Mouse (Mus musculus): ENCODE measurements around the gene Bicdl2. TPM values are rescaled to one million over a fixed set of nuclear protein-coding genes. Genes with fewer than 3 reads are reported as not detected.

Bicdl2 gene
- total and polyA plus RNA-seq, 3 experiments = 0.08 to 0.17 TPM; not detected in 1

GRCm38 (mm10) chr17:23700079-23700478, 39.8 kb downstream of the Bicdl2 start:
- H3K9me3 ChIP-seq (replicated peaks; ENCODE audit: insufficient read depth, low read length) = no peaks in the 10 kb centered on the region
- peak overlapping the region; percentile 76 for H3K9ac ChIP-seq (ENCODE audit: control insufficient read depth, low read depth, low read length, poor library complexity, severe bottlenecking)
- TF ChIP-seq USF1 (IDR thresholded peaks at IDR 0.05; ENCODE audit: low read depth, low read length) = no peak
- TF ChIP-seq MEF2A (IDR thresholded peaks at IDR 0.05; ENCODE audit: extremely low read depth, insufficient replicate concordance, low read depth, low read length, poor library complexity, severe bottlenecking) = no peak
- peak; percentile 9; the same call in 1 of the 2 replicates for TF ChIP-seq TCF12 (IDR thresholded peaks at IDR 0.05; ENCODE audit: low read depth, low read length)
- TF ChIP-seq RCOR1 (IDR thresholded peaks at IDR 0.05; ENCODE audit: low read depth, low read length) = no peak
- TF ChIP-seq MAZ (IDR thresholded peaks at IDR 0.05; ENCODE audit: low read depth, low read length) = no peak
- TF ChIP-seq HCFC1 (IDR thresholded peaks at IDR 0.05; ENCODE audit: low read depth, low read length) = 0 out of 2 replicates have a peak, but pooled peaks have one; percentile 31
- no peak for TF ChIP-seq NRF1 (IDR thresholded peaks at IDR 0.05; ENCODE audit: insufficient read depth, low read depth, low read length, poor library complexity, severe bottlenecking)
- TF ChIP-seq POLR2A (IDR thresholded peaks at IDR 0.05; ENCODE audit: control insufficient read depth in 1 of 2, insufficient read depth in 1 of 2, low read depth in 1 of 2, low read length in 2 of 2, poor library complexity in 1 of 2) = peak in 1 of 2 experiments; percentile 31; a peak in 1 of 4 replicates
- TF ChIP-seq SMC3 (IDR thresholded peaks at IDR 0.05; ENCODE audit: low read depth, low read length) = peak; percentile 56
- peak; percentile 19; the same call in 1 of the 2 replicates for TF ChIP-seq ZMIZ1 (IDR thresholded peaks at IDR 0.05; ENCODE audit: low read depth, low read length)
- peak; percentile 61 for TF ChIP-seq SIN3A (IDR thresholded peaks at IDR 0.05; ENCODE audit: low read length)
- TF ChIP-seq MYB (IDR thresholded peaks at IDR 0.05; ENCODE audit: low read depth, low read length) = no peak
- TF ChIP-seq USF2 (IDR thresholded peaks at IDR 0.05; ENCODE audit: borderline replicate concordance in 1 of 2, insufficient read depth in 1 of 2, low read depth in 1 of 2, low read length in 2 of 2) = no peak
- no peak for TF ChIP-seq GATA1 (IDR thresholded peaks at IDR 0.05; ENCODE audit: low read depth, low read length)
- no peak for TF ChIP-seq ELF1 (IDR thresholded peaks at IDR 0.05; ENCODE audit: low read depth, low read length)
- 0 out of 2 replicates have a peak, but pooled peaks have one; percentile 22 for TF ChIP-seq ZC3H11A (IDR thresholded peaks at IDR 0.05; ENCODE audit: low read depth, low read length)
- no peak for TF ChIP-seq KAT2A (conservative IDR thresholded peaks at IDR 0.05; ENCODE audit: low read depth, low read length)
- no peak for TF ChIP-seq POLR2AphosphoS5 (IDR thresholded peaks at IDR 0.05; ENCODE audit: borderline replicate concordance, low read depth, low read length)
- TF ChIP-seq RAD21 (IDR thresholded peaks at IDR 0.05; ENCODE audit: low read depth, low read length) = peak; percentile 49
- no peak for TF ChIP-seq GABPA (IDR thresholded peaks at IDR 0.05; ENCODE audit: low read depth, low read length)
- peak in 2 of 3 experiments; percentile 64 to 67; a peak in 5 of 6 replicates for TF ChIP-seq CTCF (IDR thresholded peaks at IDR 0.05 in 2 of 3, conservative IDR thresholded peaks at IDR 0.05 in 1 of 3; ENCODE audit: control insufficient read depth in 1 of 3, insufficient read depth in 1 of 3, low read depth in 2 of 3, low read length in 3 of 3, poor library complexity in 1 of 3, severe bottlenecking in 1 of 3)
- no peak for TF ChIP-seq ZNF384 (IDR thresholded peaks at IDR 0.05; ENCODE audit: low read depth, low read length)
- no peak for TF ChIP-seq JUND (IDR thresholded peaks at IDR 0.05; ENCODE audit: low read depth, low read length)
- TF ChIP-seq ZKSCAN1 (IDR thresholded peaks at IDR 0.05; ENCODE audit: low read depth, low read length) = no peak; the same call in 1 of the 2 replicates
- TF ChIP-seq POLR2AphosphoS2 (IDR thresholded peaks at IDR 0.05; ENCODE audit: low read length) = no peak
- TF ChIP-seq BHLHE40 (IDR thresholded peaks at IDR 0.05; ENCODE audit: borderline replicate concordance, low read depth, low read length) = no peak
- TF ChIP-seq UBTF (IDR thresholded peaks at IDR 0.05; ENCODE audit: borderline replicate concordance, insufficient read depth, low read depth, low read length) = peak; percentile 91; the same call in 1 of the 2 replicates
- no peak for TF ChIP-seq EP300 (IDR thresholded peaks at IDR 0.05; ENCODE audit: low read depth in 1 of 2, low read length in 2 of 2)
- peak; percentile 53; the same call in 1 of the 2 replicates for TF ChIP-seq MXI1 (IDR thresholded peaks at IDR 0.05; ENCODE audit: low read depth, low read length)
- no peak for TF ChIP-seq E2F4 (IDR thresholded peaks at IDR 0.05; ENCODE audit: borderline replicate concordance, low read depth, low read length)
- no peak for TF ChIP-seq MYC (IDR thresholded peaks at IDR 0.05; ENCODE audit: low read depth, low read length)
- TF ChIP-seq CHD2 (IDR thresholded peaks at IDR 0.05; ENCODE audit: low read length) = peak; percentile 9; the same call in 1 of the 2 replicates
- peak; percentile 27; the same call in 1 of the 2 replicates for TF ChIP-seq NELFE (IDR thresholded peaks at IDR 0.05; ENCODE audit: low read depth, low read length)
- no peak for TF ChIP-seq TAL1 (IDR thresholded peaks at IDR 0.05; ENCODE audit: low read length)
- TF ChIP-seq MAX (IDR thresholded peaks at IDR 0.05; ENCODE audit: low read length) = peak; percentile 54; the same call in 1 of the 2 replicates
- TF ChIP-seq MAFK (IDR thresholded peaks at IDR 0.05; ENCODE audit: borderline replicate concordance, low read depth, low read length) = no peak
- no peak for TF ChIP-seq CHD1 (IDR thresholded peaks at IDR 0.05; ENCODE audit: low read depth, low read length)

More at GRCm38 (mm10) chr17:23700079-23700478, 39.8 kb downstream of the Bicdl2 start:
- Histone ChIP-seq H3K27me3 (ENCODE audit: control insufficient read depth in 1 of 2, insufficient read depth in 2 of 2, low read length in 2 of 2) (peaks cover 0 to 2% of the 10 kb centered on the region in 2 experiments; a peak in 1 of 4 replicates), H3K27ac (ENCODE audit: control insufficient read depth, low read depth, low read length) (no peak overlapping the region), H3K36me3 (ENCODE audit: control insufficient read depth in 1 of 2, insufficient read depth in 2 of 2, low read length in 2 of 2) (peaks cover 0 to 2% of the 10 kb centered on the region in 2 experiments; a peak in 1 of 4 replicates), H3K4me1 (ENCODE audit: control insufficient read depth in 1 of 2, insufficient read depth in 2 of 2, low read length in 2 of 2) (no peaks in the 10 kb centered on the region), H3K79me2 (ENCODE audit: control insufficient read depth, insufficient read depth, low read length, poor library complexity) (no peaks in the 10 kb centered on the region; the same call in 1 of the 2 replicates), H3K4me3 (ENCODE audit: control insufficient read depth in 1 of 2, insufficient read depth in 1 of 2, low read depth in 2 of 2, low read length in 2 of 2) (peak overlapping the region; percentile 30 to 67; a peak in 3 of 4 replicates)
- peak; percentile 94 for DNase-seq (ENCODE audit: low read depth, low spot score)
